8 mouse cellular contexts compared by ENCODE assay signal in genomic region chr17:6783756-6784357, GRCm38 (mm10). TPM values are rescaled to one million over a fixed set of nuclear protein-coding genes. Genes with fewer than 3 reads are reported as not detected.
A peak's percentile ranks its signal among the peaks of the same experiment; 100 is the strongest.
DNase-seq lines count a peak whose midpoint lies in the region; ATAC-seq and TF ChIP-seq lines count a peak whose summit lies in the region.

No protein-coding gene starts in this region.

- no peak for ATAC-seq in forebrain, embryonic 14.5 days
- ATAC-seq in limb, embryonic 15.5 days (ENCODE audit: insufficient number of reproducible peaks, low FRiP score, low TSS enrichment, low read depth), result no peak

- no peaks in the 10 kb centered on the region for H3K9me3 ChIP-seq in forebrain, embryonic 14.5 days (replicated peaks; ENCODE audit: control insufficient read depth, low read length)
- no peaks in the 10 kb centered on the region for H3K9me3 ChIP-seq in limb, embryonic 15.5 days

- H3K4me1 ChIP-seq in kidney, adult 2 months (ENCODE audit: control insufficient read depth, insufficient read depth, low read length), result peaks cover 5% of the 10 kb centered on the region; the same call in 1 of the 2 replicates
- H3K4me1 ChIP-seq in forebrain, embryonic 14.5 days (ENCODE audit: control insufficient read depth, insufficient read depth, low read length), result peaks cover 4% of the 10 kb centered on the region
- H3K4me1 ChIP-seq in limb, embryonic 15.5 days, result peaks cover 28% of the 10 kb centered on the region

- H3K4me2 ChIP-seq in forebrain, embryonic 14.5 days (ENCODE audit: low read length), result peak overlapping the region; percentile 95
- peak overlapping the region; percentile 87 for H3K4me2 ChIP-seq in limb, embryonic 15.5 days

- H3K36me3 ChIP-seq in kidney, adult 2 months (ENCODE audit: control insufficient read depth, insufficient read depth, low read length), result no peaks in the 10 kb centered on the region
- no peaks in the 10 kb centered on the region for H3K36me3 ChIP-seq in forebrain, embryonic 14.5 days (ENCODE audit: control insufficient read depth, insufficient read depth, low read length)
- no peaks in the 10 kb centered on the region for H3K36me3 ChIP-seq in limb, embryonic 15.5 days

- H3K27ac ChIP-seq in kidney, adult 2 months (ENCODE audit: insufficient read depth, low read depth, low read length), result no peak overlapping the region
- no peak overlapping the region for H3K27ac ChIP-seq in forebrain, embryonic 14.5 days (ENCODE audit: low read depth, low read length)
- no peak overlapping the region for H3K27ac ChIP-seq in limb, embryonic 15.5 days

- WGBS in kidney, adult 2 months, result 52% methylated on average over 10 of the region's 10 CpGs
- WGBS in forebrain, embryonic 14.5 days, result 42% methylated on average over 10 of the region's 10 CpGs
- 46% methylated on average over 10 of the region's 10 CpGs for WGBS in limb, embryonic 15.5 days

- 0 out of 2 replicates have a peak overlapping the region, but pooled peaks have one; percentile 97 for H3K4me3 ChIP-seq in kidney, adult 2 months (ENCODE audit: insufficient read depth, low read depth, low read length)
- H3K4me3 ChIP-seq in forebrain, embryonic 14.5 days (ENCODE audit: low read depth, low read length), result peak overlapping the region; percentile 67
- peak overlapping the region; percentile 74 for H3K4me3 ChIP-seq in limb, embryonic 15.5 days

- no peak for TF ChIP-seq POLR2A in kidney, adult 2 months (IDR thresholded peaks at IDR 0.05; ENCODE audit: low read depth, low read length)

- H3K27me3 ChIP-seq in kidney, adult 2 months (replicated peaks; ENCODE audit: control insufficient read depth, insufficient read depth, low read length), result no peaks in the 10 kb centered on the region
- H3K27me3 ChIP-seq in forebrain, embryonic 14.5 days (replicated peaks; ENCODE audit: control insufficient read depth, insufficient read depth, low read length), result no peaks in the 10 kb centered on the region
- H3K27me3 ChIP-seq in limb, embryonic 15.5 days, result no peaks in the 10 kb centered on the region

- no peak for TF ChIP-seq CTCF in kidney, adult 2 months (conservative IDR thresholded peaks at IDR 0.05; ENCODE audit: insufficient read depth, insufficient read length, low read depth, low read length)

- no peak overlapping the region; the same call in 1 of the 2 replicates for H3K9ac ChIP-seq in forebrain, embryonic 14.5 days (ENCODE audit: low read length)
- H3K9ac ChIP-seq in limb, embryonic 15.5 days, result peak overlapping the region; percentile 68; the same call in 1 of the 2 replicates

- peak; percentile 68 for DNase-seq in kidney, adult 2 months
- no peak for DNase-seq in kidney, adult 18-20 months
- no peak for DNase-seq in forebrain, embryonic 14.5 days (ENCODE audit: low spot score)
- peak; percentile 65 for DNase-seq in retina, embryonic 14.5 days (ENCODE audit: low spot score)
- no peak for DNase-seq in layer of hippocampus, postnatal 36 days
- DNase-seq in frontal cortex, adult 2 months (ENCODE audit: extremely low spot score in 1 of 2, low spot score in 1 of 2), result no peak
- DNase-seq in thymus, postnatal 0 days (ENCODE audit: low spot score), result no peak

RNA-seq across cellular contexts. Expression of gene Ezr, which starts 1.3 kb away (rescaled TPM):
- polyA plus RNA-seq in kidney, adult 2 months (2012; rRNA removed), result 129 and 152 TPM in 2 replicates
- polyA plus RNA-seq in forebrain, embryonic 14.5 days (2014; fragmentation: Nextera tagmentation; extraction: Ambion mirVana), result 94.0 and 101 TPM in 2 replicates
- 114 and 115 TPM in 2 replicates for polyA plus RNA-seq in limb, embryonic 15.5 days (2015; fragmentation: Nextera tagmentation; extraction: Ambion mirVana)
- total RNA-seq in layer of hippocampus, postnatal 36 days (2021), result 10 to 100 TPM; 41.7 to 50.5 TPM
- 49.8 and 53.9 TPM in 2 replicates for polyA plus RNA-seq in frontal cortex, adult 2 months (2012; rRNA removed)
- polyA plus RNA-seq in thymus, postnatal 0 days (2015; fragmentation: Nextera tagmentation; extraction: Ambion mirVana), result 385 and 387 TPM in 2 replicates

Comparison
In these comparisons a context has a peak if more than half of its experiments do, and no peak if none do; other contexts are left out.
1. DNase-seq: peak in kidney, adult 2 months (single experiment) and retina, embryonic 14.5 days (single experiment); none in kidney, adult 18-20 months (single experiment), forebrain, embryonic 14.5 days (single experiment), layer of hippocampus, postnatal 36 days (0 of 2), frontal cortex, adult 2 months (0 of 2) and thymus, postnatal 0 days (single experiment).
2. Peak in every context shown above with its lines, with median percentiles within 50 percentile points of each other: H3K4me3 ChIP-seq.